Mouse (Mus musculus) left cerebral cortex, postnatal 25 days (tissue): ENCODE data around the gene Golph3l. TPM values are rescaled to one million over a fixed set of nuclear protein-coding genes. Genes with fewer than 3 reads are reported as not detected.
"Not testable (repeated sequence)": the region's sequence is repeated elsewhere in the genome, so short reads cannot be mapped to it uniquely, and the experiment has no call there.

Experiments
- DNase-seq, 2 experiments: peaks; one replicate each; pipeline ENCODE4 v3.0.0; 2022; ENCODE audit warnings: low spot score in 2 of 2, mixed read lengths in 1 of 2
- intact Hi-C: fragments of 180-260 bp; cut with DNase I; formaldehyde crosslinking; loops from one replicate; pipeline ENCODE4 v1.15.1; 2025
- total RNA-seq, 2 experiments: library from RNA; stranded (reverse); gene quantifications; 2 replicates each; pipeline ENCODE4 v1.2.3; 2021

Golph3l gene
- total RNA-seq, 2 experiments from 2014 or later, result 20.4 to 20.6 TPM

DNA sequence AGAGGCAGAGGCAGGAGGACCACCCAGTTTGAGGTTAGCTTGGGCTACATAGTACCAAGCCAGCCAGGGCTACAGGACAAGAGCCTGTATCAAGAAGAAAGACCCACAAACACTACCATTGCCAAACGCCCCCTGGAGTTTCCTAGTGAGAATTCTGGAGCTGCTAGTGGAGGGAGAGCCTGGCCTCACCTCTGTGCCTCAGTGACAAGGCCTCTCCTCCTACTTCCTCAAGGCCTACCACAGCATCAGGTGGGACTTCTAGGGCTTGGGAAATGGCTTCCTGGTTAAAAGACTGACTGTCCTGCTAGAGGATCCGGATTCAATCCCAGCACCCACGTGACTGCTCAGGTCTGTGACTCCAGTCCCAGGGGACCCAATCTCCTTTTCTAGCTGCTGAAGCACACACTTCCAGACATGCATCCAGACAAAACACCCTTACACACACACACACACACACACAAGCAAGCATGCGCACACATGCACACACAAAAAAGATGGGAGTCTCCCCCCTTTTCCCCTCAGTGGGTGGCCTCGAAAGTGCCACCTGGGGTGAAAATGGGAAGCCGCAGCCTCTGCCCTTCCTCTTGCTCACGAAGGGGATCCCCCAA lies 63.6 kb downstream of the Golph3l start:
- intact Hi-C loops, result no loop called here
- no peak for DNase-seq

DNA sequence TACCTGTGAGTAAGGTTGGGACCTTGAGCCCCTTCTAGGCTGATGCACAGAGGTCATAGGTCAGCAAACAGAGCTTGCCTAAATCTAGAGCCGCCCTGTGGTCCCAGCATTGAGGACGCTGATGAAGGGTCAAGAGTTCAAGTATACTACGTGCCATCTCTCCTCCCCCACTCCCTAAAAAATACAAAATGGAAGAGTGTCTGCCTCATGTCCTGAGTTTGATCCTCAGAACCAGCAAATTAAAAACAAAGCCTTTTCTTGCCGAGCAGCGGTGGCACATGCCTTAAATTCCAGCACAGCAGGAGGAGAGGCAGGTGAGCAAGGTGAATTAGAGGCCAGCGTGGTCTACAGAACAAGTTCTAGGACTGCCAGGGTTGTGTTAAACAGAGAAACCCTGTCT lies 64.1 kb downstream of the Golph3l start:
- intact Hi-C loops, result no loop called here
- no peak for DNase-seq

DNA sequence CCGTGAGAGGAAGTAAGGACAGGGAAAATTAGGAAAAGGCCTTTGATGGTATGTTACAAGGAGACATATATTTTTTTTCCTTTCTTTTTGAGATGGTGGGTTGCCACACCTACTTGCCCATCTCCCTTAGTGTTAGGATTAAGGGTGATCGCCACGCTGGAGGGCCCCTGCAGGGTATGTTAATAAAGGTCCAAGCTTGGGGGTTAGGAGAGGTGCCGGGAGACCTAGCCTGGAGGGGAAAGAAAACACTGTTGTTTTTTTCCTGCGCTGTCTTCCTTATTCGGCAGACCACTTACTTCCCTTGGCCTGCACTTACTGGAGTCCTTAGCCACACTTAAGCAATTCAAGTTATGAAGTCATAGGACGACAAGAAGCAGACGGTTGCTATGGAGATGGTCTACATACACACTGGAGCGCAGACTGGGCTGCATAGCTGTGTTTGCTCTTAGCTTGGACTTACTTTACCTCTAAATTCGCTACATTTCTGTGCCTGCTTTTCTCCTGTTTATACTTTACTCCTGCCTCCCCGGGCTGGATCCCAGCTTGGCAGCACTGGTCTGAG lies 64.8 kb downstream of the Golph3l start:
- intact Hi-C loops, result no loop called here
- peak in 1 of 2 experiments; percentile 58 for DNase-seq

DNA sequence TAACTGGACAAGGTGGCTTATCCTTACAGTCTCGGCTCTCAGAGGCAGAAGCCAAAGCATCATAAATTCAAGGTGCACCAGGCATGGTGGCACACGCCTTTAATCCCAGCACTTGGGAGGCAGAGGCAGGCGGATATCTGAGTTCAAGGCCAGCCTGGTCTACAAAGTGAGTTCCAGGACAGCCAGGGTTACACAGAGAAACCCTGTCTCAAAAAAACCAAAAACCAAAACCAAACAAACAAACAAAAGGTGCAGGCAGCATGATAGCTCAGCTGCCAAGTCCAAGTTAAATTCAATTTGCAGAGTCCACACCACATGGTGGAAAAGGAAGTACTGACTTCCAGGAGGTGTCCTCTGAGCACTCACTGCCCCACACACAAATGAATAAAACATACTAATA lies 65.6 kb downstream of the Golph3l start:
- DNase-seq, intact Hi-C loops: not testable (repeated sequence)

DNA sequence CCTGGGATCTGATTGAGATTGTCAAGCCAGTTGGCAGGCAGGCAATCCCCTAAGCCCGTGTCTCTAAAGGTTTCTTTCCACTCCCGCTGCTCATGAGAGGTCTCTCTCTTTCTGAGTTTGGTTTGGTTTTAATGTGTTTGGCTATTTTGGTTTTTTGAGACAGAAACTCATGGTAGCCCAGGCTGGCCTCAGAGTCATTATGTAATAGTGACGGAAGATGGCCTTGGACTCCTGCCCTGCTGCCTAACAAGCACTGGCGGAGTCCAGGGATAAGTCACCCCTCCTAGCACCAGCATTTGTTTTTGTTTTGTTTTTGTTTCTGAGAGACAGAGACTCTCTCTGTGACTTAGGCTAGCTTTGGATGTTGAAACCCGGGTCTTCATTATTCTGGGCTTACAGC lies 66.7 kb downstream of the Golph3l start:
- DNase-seq, result no peak
- intact Hi-C loops, result no loop called here

DNA sequence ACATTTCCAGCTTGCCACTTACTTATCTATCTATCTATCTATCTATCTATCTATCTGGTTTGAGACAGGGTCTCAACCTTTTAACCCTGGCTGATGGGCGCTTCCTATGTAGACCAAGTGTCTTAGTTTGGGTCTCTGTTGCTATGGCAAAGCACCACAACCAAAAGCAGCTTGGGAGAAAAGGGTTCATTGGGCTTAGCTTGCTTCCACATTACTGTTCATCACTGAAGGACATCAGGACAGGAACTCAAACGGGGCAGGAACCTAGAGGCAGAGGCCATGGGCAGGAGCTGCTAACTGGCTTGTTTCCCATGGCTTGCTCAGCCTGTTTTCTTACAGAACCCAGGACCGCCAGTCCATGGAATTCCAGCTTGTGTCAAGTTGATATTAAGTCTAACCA lies 68.4 kb downstream of the Golph3l start:
- DNase-seq, result no peak
- intact Hi-C loops, result no loop called here

DNA sequence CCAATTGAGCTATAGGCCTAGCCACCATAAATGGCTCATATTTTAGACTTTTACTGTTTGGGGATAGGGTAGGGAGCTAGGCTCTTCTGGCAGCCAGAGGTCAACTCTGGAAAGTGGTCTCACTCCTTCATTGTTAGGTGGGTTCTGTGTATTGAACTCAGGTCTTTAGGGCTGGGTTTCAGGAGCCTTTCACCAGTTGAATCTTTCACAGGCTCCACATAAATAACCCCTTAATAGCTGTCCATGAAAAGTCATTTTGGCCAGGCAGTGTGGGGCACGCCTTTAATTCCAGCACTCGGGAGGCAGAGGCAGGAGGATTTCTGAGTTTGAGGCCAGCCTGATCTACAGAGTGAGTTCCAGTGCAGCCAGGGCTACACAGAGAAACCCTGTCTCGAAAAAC lies 69.0 kb downstream of the Golph3l start:
- no peak for DNase-seq
- intact Hi-C loops, result loop anchor here (2.0 kb wide), 2 partner anchors 17 to 29 kb away; no protein-coding TSS in a partner anchor

DNA sequence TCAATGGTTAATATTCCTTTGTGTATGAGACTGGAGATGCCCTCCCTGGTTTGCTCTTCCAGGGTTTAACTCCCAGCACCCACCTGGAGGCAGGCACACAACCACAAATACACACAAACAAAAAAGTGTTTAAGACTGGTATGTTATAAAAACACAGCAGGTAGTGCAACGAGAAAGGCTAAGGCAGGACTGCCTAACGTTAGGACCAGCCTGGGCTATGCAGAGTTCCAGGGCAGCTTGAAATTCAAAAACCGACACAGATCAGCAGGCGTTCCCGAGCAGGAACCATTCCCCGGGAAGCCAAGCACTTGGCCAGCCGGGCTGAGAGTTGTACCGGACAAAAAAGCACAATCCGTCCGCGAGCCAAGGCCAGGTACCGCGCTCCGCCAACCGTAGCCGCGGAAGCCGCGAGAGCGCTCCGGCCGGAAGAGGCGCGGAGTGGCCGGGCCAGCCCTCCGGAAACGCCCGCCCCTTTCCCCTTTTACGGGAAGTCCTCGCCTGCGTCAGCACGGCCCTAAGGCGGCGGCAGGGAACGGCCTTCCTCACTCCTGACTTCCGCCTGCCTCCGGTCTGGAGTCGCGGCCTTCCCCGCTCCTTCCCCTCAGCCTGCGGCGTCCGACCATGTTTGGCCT lies 69.6 kb downstream of the Golph3l start, which contains the start of gene Mcl1:
Gene Mcl1, plus strand, starts transcription at position 553 of the 632 bp plus-strand sequence.
- peak; percentile 95 for DNase-seq
- intact Hi-C loops, result loop anchor here (2.0 kb wide), 2 partner anchors 16 to 30 kb away; no protein-coding TSS in a partner anchor

DNA sequence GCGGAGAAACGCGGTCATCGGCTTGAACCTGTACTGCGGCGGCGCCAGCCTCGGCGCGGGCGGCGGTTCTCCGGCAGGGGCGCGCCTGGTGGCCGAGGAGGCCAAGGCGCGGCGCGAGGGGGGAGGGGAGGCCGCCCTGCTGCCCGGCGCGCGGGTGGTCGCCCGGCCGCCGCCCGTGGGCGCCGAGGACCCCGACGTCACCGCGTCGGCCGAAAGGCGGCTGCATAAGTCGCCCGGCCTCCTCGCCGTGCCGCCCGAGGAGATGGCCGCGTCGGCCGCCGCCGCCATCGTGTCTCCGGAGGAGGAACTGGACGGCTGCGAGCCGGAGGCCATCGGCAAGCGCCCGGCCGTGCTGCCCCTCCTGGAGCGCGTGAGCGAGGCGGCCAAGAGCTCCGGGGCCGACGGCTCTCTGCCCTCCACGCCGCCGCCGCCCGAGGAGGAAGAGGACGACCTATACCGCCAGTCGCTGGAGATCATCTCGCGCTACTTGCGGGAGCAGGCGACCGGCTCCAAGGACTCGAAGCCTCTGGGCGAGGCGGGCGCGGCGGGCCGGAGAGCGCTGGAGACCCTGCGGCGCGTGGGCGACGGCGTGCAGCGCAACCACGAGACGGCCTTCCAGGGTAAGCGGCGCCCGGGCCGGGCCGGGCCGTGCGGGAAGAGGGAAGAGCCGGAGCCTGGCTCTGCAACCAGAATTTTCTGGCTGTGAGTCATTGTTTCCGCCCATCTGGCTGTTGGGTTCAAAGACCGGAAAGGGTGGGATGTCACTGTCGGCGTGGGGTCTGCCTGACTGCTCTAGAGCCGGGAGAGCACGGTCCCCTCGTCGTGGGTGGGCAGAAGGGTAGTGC lies 70.4 kb downstream of the Golph3l start:
- intact Hi-C loops, result loop anchor here (2.0 kb wide), 2 partner anchors 16 to 30 kb away; no protein-coding TSS in a partner anchor
- peak; percentile 67 to 69 for DNase-seq

DNA sequence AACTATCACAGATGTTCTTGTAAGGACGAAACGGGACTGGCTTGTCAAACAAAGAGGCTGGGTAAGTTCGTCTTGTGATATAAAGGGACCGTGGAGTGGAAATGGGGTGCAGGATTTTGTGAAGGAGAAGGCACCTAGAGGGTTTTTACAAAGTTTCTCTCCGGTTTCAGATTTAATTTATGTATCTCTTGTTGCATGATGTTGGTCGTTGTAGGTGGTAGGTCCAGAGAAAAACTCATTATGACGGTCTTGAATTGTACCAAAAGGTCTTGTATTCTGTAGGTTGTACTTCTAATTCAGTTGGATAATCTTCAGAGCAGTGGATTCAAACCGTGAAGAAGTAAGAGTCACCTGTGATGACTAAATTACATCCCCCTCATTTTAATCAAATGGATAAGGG lies 71.2 kb downstream of the Golph3l start:
- intact Hi-C loops, result loop anchor here (2.0 kb wide), 2 partner anchors 15 to 31 kb away; no protein-coding TSS in a partner anchor
- DNase-seq, result no peak

DNA sequence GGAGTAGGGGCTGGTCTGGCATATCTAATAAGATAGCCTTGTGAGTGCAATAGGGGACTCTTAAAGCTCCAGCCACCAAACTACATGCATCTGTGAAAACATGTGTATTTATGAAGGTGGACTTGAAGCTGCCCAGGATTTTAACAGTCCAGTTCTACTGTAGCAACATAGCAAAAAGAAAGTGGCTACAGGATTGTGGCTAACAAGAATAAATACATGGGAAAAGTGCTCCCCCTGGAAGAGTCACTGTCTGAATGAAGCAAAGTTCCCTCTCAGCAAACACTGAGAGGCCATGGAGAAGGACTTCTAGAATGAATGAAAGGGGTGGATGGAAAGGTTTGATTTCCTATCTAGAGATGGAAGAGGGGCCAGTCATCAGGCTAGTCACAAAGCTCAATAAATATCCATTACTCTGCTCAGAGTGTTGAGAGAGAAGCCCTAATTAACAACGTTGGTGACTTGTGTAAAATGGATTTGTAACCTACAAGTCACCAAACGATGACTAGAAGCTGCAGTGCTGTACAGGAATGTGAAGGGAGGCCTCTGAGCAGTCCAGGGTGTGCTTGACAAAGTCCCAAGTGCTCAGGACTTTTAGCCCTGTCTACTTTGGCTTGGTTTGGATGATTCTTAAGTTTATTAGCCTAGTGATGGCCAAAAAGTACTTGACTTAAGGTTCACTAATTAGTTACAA lies 72.2 kb downstream of the Golph3l start:
- DNase-seq, result no peak
- intact Hi-C loops, result no loop called here

DNA sequence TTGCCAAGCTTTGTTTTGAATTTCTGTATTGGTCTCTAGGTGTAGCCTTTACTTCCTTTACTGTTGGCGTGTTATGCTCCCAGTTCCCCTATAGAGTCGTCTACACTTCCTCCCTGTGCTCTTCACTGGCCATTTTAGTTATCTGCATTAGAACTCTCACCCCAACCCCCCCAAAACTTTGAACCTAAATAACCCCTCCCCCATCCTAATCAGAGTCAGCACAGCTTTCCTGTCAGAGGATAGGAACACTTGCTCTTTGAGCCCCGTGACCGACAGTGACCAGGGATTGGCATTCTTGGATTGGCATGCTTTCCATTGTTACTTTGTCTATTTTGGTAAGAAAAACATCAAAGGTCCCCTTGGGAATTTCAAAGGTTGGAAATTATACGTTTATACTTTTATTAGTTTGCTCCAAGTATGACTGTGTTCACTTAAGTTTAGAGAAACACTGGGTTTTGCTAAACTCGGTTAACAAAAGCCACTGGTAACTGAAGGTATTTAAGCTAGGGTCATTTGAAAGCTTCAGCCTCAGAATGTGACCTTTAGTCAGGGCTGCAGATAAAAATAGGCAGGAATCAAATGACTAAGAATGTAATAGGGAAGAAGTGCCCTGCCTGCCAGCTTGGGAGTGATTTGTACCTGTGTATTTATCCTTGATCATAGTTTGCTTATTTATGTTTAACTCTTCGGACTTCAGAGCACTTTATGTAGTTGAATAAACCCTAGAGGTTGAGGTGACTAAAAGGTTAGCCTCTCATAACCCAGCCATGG lies 73.4 kb downstream of the Golph3l start:
- DNase-seq, result no peak
- intact Hi-C loops, result no loop called here

DNA sequence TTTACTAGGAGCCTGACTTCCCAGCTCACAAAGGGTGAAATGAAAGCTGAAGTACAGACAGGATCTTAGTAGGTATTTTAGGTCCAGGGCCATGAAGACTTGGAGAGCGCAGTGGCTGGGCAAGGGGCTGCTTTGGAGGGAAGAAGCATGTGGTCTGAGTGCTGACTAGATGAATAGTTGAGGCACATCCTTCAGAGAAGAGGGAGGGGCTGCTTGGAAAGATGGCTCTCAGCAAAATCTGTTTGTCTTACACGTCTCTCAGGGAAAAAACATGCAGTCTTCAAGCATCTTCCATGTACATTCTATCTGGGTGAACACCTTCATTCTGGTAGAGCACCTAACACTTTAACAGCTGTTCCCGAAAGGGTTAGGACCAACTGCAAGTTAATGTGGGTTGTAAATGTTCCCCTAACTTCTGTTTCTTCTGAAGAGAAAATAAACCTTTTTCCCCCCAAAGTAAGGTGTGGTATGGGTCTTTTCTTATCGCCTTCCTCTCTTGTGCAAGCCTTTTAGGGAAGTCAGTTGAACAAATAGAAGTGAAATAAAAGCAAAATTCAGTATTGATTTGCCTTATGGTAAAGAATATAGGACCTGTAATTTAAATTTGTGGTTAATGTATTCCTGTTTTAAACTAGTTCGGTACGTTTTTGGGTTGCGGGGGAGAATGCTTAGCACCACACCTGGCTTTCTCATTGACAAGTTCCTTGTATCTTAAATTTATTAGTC lies 74.2 kb downstream of the Golph3l start:
- no peak for DNase-seq
- intact Hi-C loops, result no loop called here

DNA sequence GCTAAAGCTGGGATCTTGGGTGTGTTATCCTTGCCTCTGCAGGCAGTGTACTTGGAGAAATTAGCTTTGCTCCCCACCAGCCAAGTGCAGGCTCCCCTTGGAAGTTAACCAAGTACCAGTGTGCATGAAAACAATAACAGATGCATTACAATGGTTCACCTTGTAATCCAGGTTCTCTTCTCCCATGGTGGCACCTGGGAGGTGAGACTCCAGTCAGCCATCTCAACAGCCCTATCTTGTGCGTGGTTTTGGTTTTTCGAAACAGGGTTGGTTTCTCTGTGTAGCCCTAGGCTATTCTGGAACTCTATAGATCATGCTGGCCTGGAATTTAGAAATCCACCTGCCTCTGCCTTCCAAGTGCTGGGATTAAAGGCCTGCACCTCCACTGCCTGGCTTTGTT lies 74.8 kb downstream of the Golph3l start:
- DNase-seq, result no peak
- intact Hi-C loops, result no loop called here

DNA sequence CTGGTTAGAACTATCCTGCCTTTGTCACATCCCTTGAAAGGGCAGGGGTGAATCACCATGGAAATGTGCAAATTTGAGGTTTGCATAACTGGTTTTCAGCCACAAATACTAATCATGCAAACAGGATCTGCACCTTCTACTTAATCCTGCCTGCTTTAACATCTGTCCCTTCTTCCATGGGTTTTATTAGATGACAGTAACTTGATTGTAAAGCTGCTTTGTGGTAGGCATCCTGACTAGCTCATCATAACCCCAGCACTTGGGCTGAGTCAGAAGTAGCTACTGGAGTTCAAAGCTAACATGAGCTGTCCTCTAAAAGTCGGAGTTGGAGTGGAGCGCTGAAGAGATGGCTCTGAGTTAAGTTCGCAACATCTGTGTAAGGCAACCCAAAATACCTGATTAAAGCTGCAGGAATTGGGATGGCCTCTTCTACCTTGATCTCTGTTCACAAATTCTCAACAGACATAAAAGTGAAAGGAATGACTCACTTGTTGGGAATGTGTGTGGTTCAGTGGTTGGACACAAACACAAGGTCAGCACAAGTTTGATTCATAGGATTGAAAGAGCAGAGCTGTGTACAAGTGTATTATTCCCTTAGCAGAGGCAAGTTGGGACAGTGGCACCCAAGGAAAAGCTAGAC lies 75.4 kb downstream of the Golph3l start:
- intact Hi-C loops, result no loop called here
- DNase-seq, result no peak

DNA sequence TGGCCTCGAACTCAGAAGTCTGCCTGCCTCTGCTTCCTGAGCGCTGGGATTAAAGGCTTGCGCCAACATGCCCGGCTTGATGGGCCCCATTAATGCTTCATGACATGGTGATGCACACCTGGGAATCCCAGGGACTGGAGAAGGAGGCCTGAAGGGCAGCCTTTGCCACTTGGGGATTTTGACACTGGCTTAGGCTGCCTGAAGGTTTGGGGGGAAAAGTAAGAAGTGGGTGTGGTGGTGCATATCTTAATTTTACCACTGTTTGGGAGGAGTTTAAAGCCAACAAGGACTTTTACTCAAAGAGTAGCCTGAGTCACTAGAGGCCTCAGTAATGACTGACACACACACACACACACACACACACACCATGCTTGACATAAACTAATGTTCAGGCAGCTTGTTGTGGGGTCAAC lies 76.2 kb downstream of the Golph3l start:
- intact Hi-C loops, result no loop called here
- DNase-seq, result no peak

DNA sequence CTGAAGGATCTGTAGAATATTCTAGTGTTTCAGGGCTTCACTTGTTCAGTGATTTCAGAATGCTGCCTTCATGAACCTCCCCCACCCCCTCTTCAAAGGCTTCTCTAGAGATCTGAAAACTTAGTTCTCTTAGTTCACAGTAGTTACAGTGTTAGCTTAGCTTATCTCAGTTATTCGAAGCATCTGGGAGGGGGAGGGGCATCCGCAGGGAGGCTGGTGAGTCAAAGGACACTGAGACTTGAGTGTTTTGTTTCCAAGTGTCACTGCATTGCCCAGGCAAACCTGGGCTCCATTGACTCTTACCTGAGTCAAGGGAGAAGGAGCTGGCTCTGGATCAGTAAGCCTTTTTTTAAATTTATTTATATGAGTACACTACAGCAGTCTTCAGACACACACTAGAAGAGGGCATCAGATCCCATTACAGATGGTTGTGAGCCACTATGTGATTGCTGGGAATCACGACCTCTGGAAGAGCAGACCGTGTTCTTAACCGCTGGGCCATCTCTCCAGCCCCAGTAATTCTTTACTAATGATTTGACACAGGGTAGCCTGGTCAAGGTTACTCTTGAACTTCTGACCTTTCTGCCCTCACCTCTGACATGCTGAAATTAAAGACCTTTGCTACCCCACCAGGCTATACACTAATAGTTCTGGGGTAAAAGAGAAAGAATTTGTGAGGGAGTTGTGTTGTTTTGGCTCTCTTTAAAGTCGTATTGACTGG lies 77.5 kb downstream of the Golph3l start:
- intact Hi-C loops, result no loop called here
- DNase-seq, result no peak
